Mouse (Mus musculus) forebrain, postnatal 0 days (tissue): ENCODE data around the gene Tarm1. TPM values are rescaled to one million over a fixed set of nuclear protein-coding genes. Genes with fewer than 3 reads are reported as not detected.

Experiments used
- ATAC-seq: fragments of 200-750 bp; cut with Nextera tagmentation; 2 replicates; pipeline ENCODE4 v1.8.0; 2017; ENCODE audit warnings: mild to moderate bottlenecking, moderate library complexity
- DNase-seq: peaks from one replicate; pipeline ENCODE4 v3.0.0-alpha.2; 2015
- H3K27ac ChIP-seq: fragments of 300-500 bp; sonication (generic); 2 replicates; pipeline ENCODE4 v1.5.1; 2014; ENCODE audit warnings: low read depth, mild to moderate bottlenecking, antibody characterized with exemption, low read length, moderate library complexity, mixed read lengths
- H3K27me3 ChIP-seq: fragments of 300-500 bp; sonication (generic); 2 replicates; pipeline ENCODE4 v1.6.1; 2014; ENCODE audit warnings: mild to moderate bottlenecking, low read length, mixed read lengths; ENCODE audit not compliant: insufficient read depth
- H3K36me3 ChIP-seq: fragments of 300-500 bp; sonication (generic); 2 replicates; pipeline ENCODE4 v1.6.1; 2014; ENCODE audit warnings: mild to moderate bottlenecking, moderate library complexity; ENCODE audit not compliant: insufficient read depth
- H3K4me1 ChIP-seq: fragments of 300-500 bp; sonication (generic); 2 replicates; pipeline ENCODE4 v1.6.1; 2014; ENCODE audit warnings: antibody characterized with exemption; ENCODE audit not compliant: insufficient read depth
- H3K4me2 ChIP-seq: fragments of 300-500 bp; sonication (generic); 2 replicates; pipeline ENCODE4 v1.6.1; 2014; ENCODE audit warnings: low read depth, mild to moderate bottlenecking, moderate library complexity
- H3K4me3 ChIP-seq: fragments of 300-500 bp; sonication (generic); 2 replicates; pipeline ENCODE4 v1.5.1; 2014; ENCODE audit warnings: low read depth, low read length, mixed read lengths
- H3K9ac ChIP-seq: fragments of 300-500 bp; sonication (generic); 2 replicates; pipeline ENCODE4 v1.6.1; 2014; ENCODE audit warnings: mild to moderate bottlenecking
- H3K9me3 ChIP-seq: fragments of 300-500 bp; sonication (generic); 2 replicates; pipeline ENCODE4 v1.6.1; 2016; ENCODE audit warnings: low read length
- CTCF ChIP-seq: sonication (generic); IDR thresholded peaks from 2 replicates; pipeline ENCODE4 v1.5.1; 2016; ENCODE audit warnings: antibody characterized with exemption, control low read depth, low read depth
- WGBS: fragments of 180-500 bp; shearing (Covaris S2); extraction: QIAGEN DNeasy Blood & Tissue Kit; methylation state at CpG from one replicate; pipeline ENCODE4 v1.1.7; 2014; 5-methylcytosine and 5-hydroxymethylcytosine counted together
- polyA plus RNA-seq: library from polyadenylated mRNA; unstranded; fragments of >200 nt; fragmentation: Nextera tagmentation; extraction: Ambion mirVana; gene quantifications from 2 replicates; pipeline ENCODE4 v1.2.1, GENCODE M21; 2015
- total RNA-seq: library from RNA; depleted of rRNA; stranded (reverse); fragments of >200 nt; gene quantifications from 2 replicates; pipeline ENCODE4 v1.2.3, GENCODE M21; 2014

Tarm1 gene
- total and polyA plus RNA-seq, 2 experiments from 2014 or later, result 0.10 TPM; not detected in 1

DNA sequence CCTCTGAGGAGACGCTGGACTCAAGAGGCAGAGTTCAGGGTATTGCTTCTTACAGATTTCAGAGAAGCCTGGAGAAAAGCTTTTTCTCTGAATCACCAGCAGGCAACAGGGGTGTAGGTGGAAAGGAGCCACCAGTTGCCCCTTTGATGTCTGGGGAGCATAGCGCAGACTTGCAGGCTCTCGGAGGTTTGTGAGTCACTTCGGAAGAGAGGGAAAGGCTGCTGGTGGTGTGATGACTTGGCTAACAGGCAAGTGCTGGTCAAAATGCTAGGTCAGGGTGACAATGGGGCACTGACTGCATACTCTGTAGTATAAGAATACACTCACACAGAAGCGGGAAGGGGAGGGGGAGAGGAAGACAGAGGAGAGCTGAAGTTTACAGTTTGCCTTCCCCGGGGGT, 51.3 kb downstream of the Tarm1 start:
- 58% methylated on average over 6 of the region's 6 CpGs for WGBS
- Histone ChIP-seq H3K9ac (no peak overlapping the region), H3K36me3 (no peaks in the 10 kb centered on the region), H3K4me2 (no peak overlapping the region), H3K4me3 (no peak overlapping the region), H3K9me3 (no peaks in the 10 kb centered on the region), H3K4me1 (no peaks in the 10 kb centered on the region), H3K27me3 (no peaks in the 10 kb centered on the region), H3K27ac (no peak overlapping the region)
- DNase-seq (no peak), ATAC-seq (no peak)
- no peak for TF ChIP-seq CTCF

- H3K4me2 ChIP-seq, result no peak overlapping the region
- DNase-seq, result no peak
- no peak overlapping the region for H3K9ac ChIP-seq
- no peak overlapping the region for H3K4me3 ChIP-seq
- WGBS, result 71% methylated on average over 5 of the region's 5 CpGs
- H3K27ac ChIP-seq, result no peak overlapping the region
- no peaks in the 10 kb centered on the region for H3K27me3 ChIP-seq
- peak; percentile 50 for ATAC-seq
- H3K9me3 ChIP-seq, result no peaks in the 10 kb centered on the region
- H3K4me1 ChIP-seq, result no peaks in the 10 kb centered on the region
- H3K36me3 ChIP-seq, result no peaks in the 10 kb centered on the region
- TF ChIP-seq CTCF, result no peak
Measured at GRCm38 (mm10) chr7:3450671-3451070, 51.8 kb downstream of the Tarm1 start.

DNA sequence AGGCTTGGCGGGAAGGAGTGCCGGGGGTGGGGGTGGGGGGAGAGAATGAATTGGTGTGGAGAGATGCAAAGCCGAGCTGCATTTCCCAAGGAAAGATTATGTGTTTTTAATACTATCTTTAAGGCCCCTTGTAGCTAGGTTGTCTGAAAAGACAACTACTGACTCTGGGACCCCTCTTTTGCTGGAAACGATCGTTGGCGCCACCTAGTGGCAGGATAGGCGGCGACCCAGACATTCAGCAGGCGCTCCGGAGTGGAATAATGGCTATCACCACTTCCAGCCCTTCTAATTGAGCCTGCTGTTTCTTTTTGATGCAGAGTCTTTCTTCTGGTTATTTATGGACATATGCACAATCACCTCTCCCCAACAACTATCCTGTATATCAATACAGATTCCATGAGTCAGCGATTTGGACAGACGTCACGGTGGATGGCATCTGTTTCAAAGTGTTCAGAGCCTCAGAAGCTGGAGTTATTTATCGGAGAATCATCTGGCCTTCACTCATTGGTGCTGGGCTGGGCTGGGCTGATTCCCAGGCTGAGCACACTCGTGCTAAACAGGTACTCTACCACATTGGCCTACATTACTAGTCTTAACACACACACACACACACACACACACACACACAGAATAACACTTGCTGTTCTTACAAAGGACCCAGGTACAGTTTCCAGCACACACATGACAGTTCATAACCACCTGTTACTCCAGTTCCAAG, 53.5 kb downstream of the Tarm1 start:
- DNase-seq (peak; percentile 81), ATAC-seq (peak; percentile 82)
- no peak overlapping the region for H3K9ac ChIP-seq
- H3K4me1 ChIP-seq, result no peaks in the 10 kb centered on the region
- TF ChIP-seq CTCF, result peak; percentile 90
- H3K4me2 ChIP-seq, result no peak overlapping the region
- H3K27me3 ChIP-seq, result no peaks in the 10 kb centered on the region
- no peak overlapping the region for H3K27ac ChIP-seq
- H3K4me3 ChIP-seq, result no peak overlapping the region
- H3K9me3 ChIP-seq, result no peaks in the 10 kb centered on the region
- no peaks in the 10 kb centered on the region for H3K36me3 ChIP-seq
- 16% methylated on average over 15 of the region's 15 CpGs for WGBS

GRCm38 (mm10) chr7:3447026-3447425, 55.4 kb downstream of the Tarm1 start:
- no peak overlapping the region for H3K4me2 ChIP-seq
- H3K4me3 ChIP-seq, result no peak overlapping the region
- H3K9me3 ChIP-seq, result no peaks in the 10 kb centered on the region
- no peak for DNase-seq
- no peaks in the 10 kb centered on the region for H3K4me1 ChIP-seq
- no peak overlapping the region for H3K27ac ChIP-seq
- H3K27me3 ChIP-seq, result no peaks in the 10 kb centered on the region
- TF ChIP-seq CTCF, result no peak
- WGBS, result 77% methylated on average over 4 of the region's 4 CpGs
- no peak overlapping the region for H3K9ac ChIP-seq
- no peak for ATAC-seq
- no peaks in the 10 kb centered on the region for H3K36me3 ChIP-seq

DNA sequence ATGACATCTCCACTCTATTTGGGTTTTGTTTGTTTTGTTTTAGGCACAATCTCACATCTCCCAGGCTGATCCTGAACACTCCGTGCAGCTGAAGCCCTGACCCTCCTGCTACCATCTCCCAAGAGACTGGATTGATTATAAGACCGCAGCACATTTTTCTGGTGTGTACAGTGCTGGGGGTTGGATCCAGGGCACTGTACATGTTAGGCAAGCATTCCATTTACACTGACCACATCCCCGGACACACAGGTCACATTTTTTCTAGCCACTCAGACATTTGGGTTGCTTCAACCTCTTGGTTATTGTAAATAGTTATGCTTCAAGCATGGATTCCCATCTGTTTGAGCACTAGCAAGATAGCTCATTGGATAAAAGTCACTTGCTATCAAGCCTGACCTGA, 55.8 kb downstream of the Tarm1 start:
- no peak overlapping the region for H3K27ac ChIP-seq
- DNase-seq (no peak), ATAC-seq (no peak)
- H3K27me3 ChIP-seq, result no peaks in the 10 kb centered on the region
- TF ChIP-seq CTCF, result no peak
- no peaks in the 10 kb centered on the region for H3K36me3 ChIP-seq
- no peaks in the 10 kb centered on the region for H3K4me1 ChIP-seq
- H3K4me2 ChIP-seq, result no peak overlapping the region
- 85% methylated on average over 3 of the region's 3 CpGs for WGBS
- H3K9ac ChIP-seq, result no peak overlapping the region
- H3K9me3 ChIP-seq, result no peaks in the 10 kb centered on the region
- no peak overlapping the region for H3K4me3 ChIP-seq

GRCm38 (mm10) chr7:3444678-3445077, 57.7 kb downstream of the Tarm1 start:
- Histone ChIP-seq H3K9me3 (no peaks in the 10 kb centered on the region), H3K4me1 (no peaks in the 10 kb centered on the region), H3K4me3 (no peak overlapping the region), H3K27ac (no peak overlapping the region), H3K4me2 (no peak overlapping the region), H3K9ac (no peak overlapping the region), H3K36me3 (no peaks in the 10 kb centered on the region), H3K27me3 (no peaks in the 10 kb centered on the region)
- no peak for DNase-seq
- TF ChIP-seq CTCF, result no peak
- no peak for ATAC-seq
- 79% methylated on average over 3 of the region's 3 CpGs for WGBS

DNA sequence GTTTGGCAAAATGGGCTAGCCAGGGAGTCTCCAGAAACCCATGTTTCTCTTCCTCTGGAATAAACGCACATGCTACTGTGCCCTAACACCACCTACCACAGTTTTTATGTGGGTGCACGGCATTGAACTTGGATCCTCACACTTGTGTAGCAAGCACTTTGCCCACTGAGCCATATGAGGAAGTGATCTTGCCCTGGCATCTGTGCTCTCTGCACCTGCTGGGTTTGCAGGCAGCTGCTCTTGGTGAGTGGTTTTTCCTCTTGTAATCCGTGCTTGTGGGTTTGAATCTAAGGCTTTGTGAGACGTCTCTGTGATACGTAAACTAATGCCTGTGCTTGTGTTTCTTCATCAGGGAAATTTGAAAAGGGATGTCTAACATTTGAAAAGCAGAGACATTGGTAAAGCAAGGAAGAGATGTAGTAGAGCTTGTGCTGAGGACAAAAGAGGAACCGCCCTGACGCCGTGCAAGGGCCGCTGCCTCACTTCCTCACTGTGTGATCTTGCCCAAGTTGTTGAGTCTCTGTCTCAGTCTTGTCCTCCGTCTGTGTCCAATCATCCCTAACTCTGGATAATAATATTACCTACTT, 59.9 kb downstream of the Tarm1 start:
- DNase-seq (no peak), ATAC-seq (no peak)
- Histone ChIP-seq H3K4me2 (no peak overlapping the region), H3K36me3 (no peaks in the 10 kb centered on the region), H3K4me1 (no peaks in the 10 kb centered on the region), H3K9me3 (no peaks in the 10 kb centered on the region), H3K4me3 (no peak overlapping the region), H3K27ac (no peak overlapping the region), H3K9ac (no peak overlapping the region), H3K27me3 (no peaks in the 10 kb centered on the region)
- no peak for TF ChIP-seq CTCF
- 84% methylated on average over 10 of the region's 10 CpGs for WGBS
